Mouse (Mus musculus): ENCODE results near the gene Wnt5a. TPM values are rescaled to one million over a fixed set of nuclear protein-coding genes. Genes with fewer than 3 reads are reported as not detected.

The Wnt5a gene
- polyA plus RNA-seq, 1 experiment from 2014 or later = 38.8 TPM

DNA sequence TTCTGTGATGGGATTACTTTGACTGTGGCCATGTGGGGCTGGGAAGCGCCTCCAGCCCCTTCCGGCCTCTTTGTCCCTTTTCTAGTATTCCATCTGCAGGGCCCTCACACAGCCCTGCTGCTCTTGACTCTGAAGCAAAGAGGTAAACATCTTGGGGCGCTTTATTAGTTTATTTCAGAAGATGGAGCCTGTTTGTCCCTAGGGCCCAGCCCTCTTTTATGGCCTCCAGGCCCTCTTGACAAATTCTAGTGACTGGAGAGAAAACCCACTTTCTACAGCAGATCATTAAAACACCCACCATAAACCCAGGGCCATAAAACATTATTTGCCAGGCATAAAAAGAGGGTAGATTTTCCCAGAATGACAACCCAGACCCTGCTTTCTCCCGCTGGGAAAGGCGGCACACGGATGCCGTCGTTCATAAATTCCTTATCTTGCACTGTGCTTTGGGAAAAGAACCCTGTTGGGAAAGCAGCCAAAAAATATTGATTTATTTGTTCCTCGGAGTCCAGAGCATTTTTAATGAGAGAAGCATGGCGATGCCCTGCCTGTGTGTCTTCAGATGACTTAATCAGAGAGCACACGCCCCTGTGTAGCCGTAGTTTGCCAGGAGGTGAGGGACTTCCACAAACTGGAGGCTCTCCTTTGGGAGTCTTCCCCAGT, 3.2 kb upstream of the Wnt5a start:
- no peak for DNase-seq (ENCODE audit: low spot score)
- 77% methylated on average over 12 of the region's 12 CpGs for WGBS
- Histone ChIP-seq H3K4me1 (replicated peaks) (peaks cover 41% of the 10 kb centered on the region), H3K4me3 (no peak overlapping the region), H3K36me3 (no peaks in the 10 kb centered on the region), H3K27ac (no peak overlapping the region), H3K9me3 (no peaks in the 10 kb centered on the region), H3K27me3 (ENCODE audit: insufficient read depth, poor library complexity, severe bottlenecking) (peaks cover 36% of the 10 kb centered on the region)

GRCm38 (mm10) chr14:28503276-28503675, 1.3 kb upstream of the Wnt5a start:
- H3K4me3 ChIP-seq = no peak overlapping the region
- WGBS = 78% methylated on average over 2 of the region's 2 CpGs
- no peaks in the 10 kb centered on the region for H3K9me3 ChIP-seq
- H3K27me3 ChIP-seq (ENCODE audit: insufficient read depth, poor library complexity, severe bottlenecking) = peaks cover 53% of the 10 kb centered on the region
- DNase-seq (ENCODE audit: low spot score) = no peak
- H3K4me1 ChIP-seq (replicated peaks) = peaks cover 53% of the 10 kb centered on the region
- H3K27ac ChIP-seq = no peak overlapping the region
- H3K36me3 ChIP-seq = no peaks in the 10 kb centered on the region

- Histone ChIP-seq H3K27me3 (ENCODE audit: insufficient read depth, poor library complexity, severe bottlenecking) (peaks cover 61% of the 10 kb centered on the region), H3K4me1 (replicated peaks) (peaks cover 66% of the 10 kb centered on the region), H3K9me3 (no peaks in the 10 kb centered on the region), H3K27ac (peak overlapping the region; percentile 96), H3K36me3 (no peaks in the 10 kb centered on the region), H3K4me3 (peak overlapping the region; percentile 72)
- under 1% methylated on average over 22 of the region's 22 CpGs for WGBS
- DNase-seq (ENCODE audit: low spot score) = peak; percentile 78
These were observed 568 bp downstream of the Wnt5a start for GRCm38 (mm10) chr14:28505051-28505585.

DNA sequence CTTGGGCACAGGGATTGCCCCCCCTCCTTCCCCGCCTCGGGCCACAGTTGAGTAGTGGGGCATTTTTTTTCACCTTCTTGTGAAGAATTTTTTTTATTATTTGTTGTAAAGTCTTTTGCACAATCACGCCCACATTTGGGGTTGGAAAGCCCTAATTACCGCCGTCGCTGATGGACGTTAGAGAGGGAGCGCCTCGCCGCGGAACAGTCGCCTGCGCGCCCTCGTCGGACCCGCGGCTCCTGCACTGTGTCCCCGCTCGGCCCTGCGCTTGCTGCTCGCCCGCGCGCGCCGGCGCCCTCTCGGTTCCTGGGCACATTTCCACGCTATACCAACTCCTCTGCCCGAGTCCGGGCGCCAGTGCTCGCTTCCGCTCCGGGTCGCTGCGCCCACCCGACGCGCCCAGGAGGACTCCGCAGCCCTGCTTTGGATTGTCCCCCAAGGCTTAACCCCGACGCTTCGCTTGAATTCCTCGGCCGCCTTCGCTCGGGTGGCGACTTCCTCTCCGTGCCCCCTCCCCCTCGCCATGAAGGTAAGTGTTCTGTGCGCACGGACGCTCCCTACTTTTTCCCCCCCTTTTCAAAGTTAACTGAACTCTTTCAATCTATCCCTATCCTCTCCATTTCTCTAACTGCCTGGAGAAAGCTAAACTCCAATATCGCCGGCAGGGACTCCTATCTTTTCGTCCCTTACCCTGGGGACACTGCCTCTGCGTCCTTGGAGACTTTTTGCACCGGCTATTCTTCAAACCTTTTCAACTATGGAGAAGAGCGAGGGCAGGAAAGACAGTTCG, 1.2 kb downstream of the Wnt5a start:
- Histone ChIP-seq H3K27me3 (ENCODE audit: insufficient read depth, poor library complexity, severe bottlenecking) (peaks cover 60% of the 10 kb centered on the region), H3K4me3 (peak overlapping the region; percentile 72), H3K9me3 (no peaks in the 10 kb centered on the region), H3K27ac (peak overlapping the region; percentile 96), H3K36me3 (no peaks in the 10 kb centered on the region), H3K4me1 (replicated peaks) (peaks cover 73% of the 10 kb centered on the region)
- peak; percentile 61 for DNase-seq (ENCODE audit: low spot score)
- under 1% methylated on average over 62 of the region's 62 CpGs for WGBS

DNA sequence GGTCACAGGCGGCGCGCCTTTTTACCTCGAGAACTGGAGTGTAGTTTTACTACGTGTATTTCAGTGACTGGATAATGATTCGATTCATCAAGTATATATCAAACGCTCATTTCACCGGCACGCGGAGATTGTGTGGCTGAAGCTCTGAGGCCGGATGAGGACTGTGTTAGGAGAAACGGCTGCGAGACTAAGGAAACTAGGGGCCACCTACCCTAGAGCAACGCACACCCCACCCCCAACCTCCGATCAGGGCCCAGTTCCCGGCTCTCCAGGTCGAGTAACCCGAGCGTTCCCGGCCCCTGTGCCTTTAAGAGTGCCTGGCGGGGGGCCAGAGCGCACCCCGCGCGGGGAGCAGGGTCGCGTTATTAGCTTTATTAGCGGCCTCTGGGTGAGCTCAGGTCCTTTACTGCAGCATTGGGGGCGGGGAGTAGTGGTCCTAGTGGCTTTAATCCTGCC, 1.9 kb downstream of the Wnt5a start:
- H3K27me3 ChIP-seq (ENCODE audit: insufficient read depth, poor library complexity, severe bottlenecking) = peaks cover 63% of the 10 kb centered on the region

DNA sequence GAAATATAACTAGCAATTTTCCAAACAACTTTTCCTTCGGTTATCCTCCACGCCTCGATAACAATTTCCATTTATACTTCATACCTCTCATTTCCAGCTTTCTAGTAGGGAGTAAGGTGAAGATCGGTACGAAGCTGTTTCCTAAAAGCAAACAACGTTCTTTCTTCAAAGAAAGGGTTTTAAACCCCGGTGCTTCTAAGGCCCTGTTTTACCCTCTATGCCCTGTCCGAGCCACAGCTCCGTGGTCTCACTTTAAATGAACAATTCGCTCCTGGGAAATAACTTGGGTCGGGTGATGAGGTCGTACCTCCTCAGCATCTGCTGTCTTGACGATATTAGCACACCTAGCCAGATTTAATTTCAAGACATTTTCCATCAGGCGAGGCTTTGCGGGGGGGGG, 2.5 kb downstream of the Wnt5a start:
- under 1% methylated on average over 15 of the region's 15 CpGs for WGBS
- Histone ChIP-seq H3K4me1 (replicated peaks) (peaks cover 80% of the 10 kb centered on the region), H3K27me3 (ENCODE audit: insufficient read depth, poor library complexity, severe bottlenecking) (peaks cover 68% of the 10 kb centered on the region)

More for the DNA sequence above, 1.9 kb downstream of the Wnt5a start:
- Histone ChIP-seq H3K27ac (peak overlapping the region; percentile 96), H3K4me3 (peak overlapping the region; percentile 72), H3K4me1 (replicated peaks) (peaks cover 76% of the 10 kb centered on the region), H3K9me3 (no peaks in the 10 kb centered on the region), H3K36me3 (no peaks in the 10 kb centered on the region)
- under 1% methylated on average over 29 of the region's 29 CpGs for WGBS
- DNase-seq (ENCODE audit: low spot score) = peak; percentile 65

GRCm38 (mm10) chr14:28507471-28507870, 2.9 kb downstream of the Wnt5a start:
- H3K36me3 ChIP-seq = no peaks in the 10 kb centered on the region
- no peaks in the 10 kb centered on the region for H3K9me3 ChIP-seq
- H3K27ac ChIP-seq = peak overlapping the region; percentile 96
- peaks cover 85% of the 10 kb centered on the region for H3K4me1 ChIP-seq (replicated peaks)
- peaks cover 70% of the 10 kb centered on the region for H3K27me3 ChIP-seq (ENCODE audit: insufficient read depth, poor library complexity, severe bottlenecking)
- WGBS = 1% methylated on average over 18 of the region's 18 CpGs
- DNase-seq (ENCODE audit: low spot score) = peak; percentile 88
- peak overlapping the region; percentile 72 for H3K4me3 ChIP-seq

More for the DNA sequence above, 2.5 kb downstream of the Wnt5a start:
- H3K27ac ChIP-seq = peak overlapping the region; percentile 96
- H3K9me3 ChIP-seq = no peaks in the 10 kb centered on the region
- DNase-seq (ENCODE audit: low spot score) = no peak
- H3K4me3 ChIP-seq = peak overlapping the region; percentile 72
- H3K36me3 ChIP-seq = no peaks in the 10 kb centered on the region

GRCm38 (mm10) chr14:28508288-28509258, 4.0 kb downstream of the Wnt5a start:
- Histone ChIP-seq H3K27me3 (ENCODE audit: insufficient read depth, poor library complexity, severe bottlenecking) (peaks cover 70% of the 10 kb centered on the region), H3K36me3 (peaks cover 8% of the 10 kb centered on the region; the same call in 1 of the 2 replicates), H3K4me1 (replicated peaks) (peaks cover 91% of the 10 kb centered on the region), H3K27ac (peak overlapping the region; percentile 96), H3K9me3 (no peaks in the 10 kb centered on the region), H3K4me3 (peak overlapping the region; percentile 72)
- peak; percentile 31 for DNase-seq (ENCODE audit: low spot score)
- WGBS = 11% methylated on average over 27 of the region's 27 CpGs

GRCm38 (mm10) chr14:28509441-28510340, 5.1 kb downstream of the Wnt5a start:
- H3K36me3 ChIP-seq = peaks cover 11% of the 10 kb centered on the region; the same call in 1 of the 2 replicates
- peak; percentile 82 for DNase-seq (ENCODE audit: low spot score)
- H3K27me3 ChIP-seq (ENCODE audit: insufficient read depth, poor library complexity, severe bottlenecking) = peaks cover 73% of the 10 kb centered on the region
- H3K9me3 ChIP-seq = no peaks in the 10 kb centered on the region
- H3K27ac ChIP-seq = peak overlapping the region; percentile 96
- peaks cover 86% of the 10 kb centered on the region for H3K4me1 ChIP-seq (replicated peaks)
- peak overlapping the region; percentile 72 for H3K4me3 ChIP-seq
- under 1% methylated on average over 47 of the region's 47 CpGs for WGBS

- under 1% methylated on average over 29 of the region's 29 CpGs for WGBS
- H3K4me3 ChIP-seq = peak overlapping the region; percentile 72
- H3K27ac ChIP-seq = peak overlapping the region; percentile 96
- H3K4me1 ChIP-seq (replicated peaks) = peaks cover 89% of the 10 kb centered on the region
- H3K36me3 ChIP-seq = peaks cover 17% of the 10 kb centered on the region; the same call in 1 of the 2 replicates
- peaks cover 77% of the 10 kb centered on the region for H3K27me3 ChIP-seq (ENCODE audit: insufficient read depth, poor library complexity, severe bottlenecking)
- DNase-seq (ENCODE audit: low spot score) = peak; percentile 59
- H3K9me3 ChIP-seq = no peaks in the 10 kb centered on the region
These were observed 5.9 kb downstream of the Wnt5a start for GRCm38 (mm10) chr14:28510341-28511028.
